Mouse (Mus musculus): Measurements from ENCODE around the gene Hmbs. TPM values are rescaled to one million over a fixed set of nuclear protein-coding genes. Genes with fewer than 3 reads are reported as not detected.

Gene Hmbs
- total RNA-seq, 2 experiments from 2014 or later = 21.9 to 22.1 TPM

- DNase-seq (ENCODE audit: low spot score in 2 of 2) = no peak
Measured at GRCm38 (mm10) chr9:44288076-44288958, 55.7 kb downstream of the Hmbs start, which contains the start of gene Abcg4. Abcg4 (minus strand) TSS chr9:44288615.

GRCm38 (mm10) chr9:44287401-44288075 is 56.5 kb downstream of the Hmbs start:
- DNase-seq (ENCODE audit: low spot score in 2 of 2) = no peak
- no peak for TF ChIP-seq CTCF (conservative IDR thresholded peaks at IDR 0.05)
- H3K27ac ChIP-seq = peak overlapping the region; percentile 89
- peak overlapping the region; percentile 90 for H3K4me3 ChIP-seq

More at GRCm38 (mm10) chr9:44288076-44288958, 55.7 kb downstream of the Hmbs start, which contains the start of gene Abcg4:
- peak within 1 kb of the TSS; percentile 90 for H3K4me3 ChIP-seq
- peak within 1 kb of the TSS; percentile 89 for H3K27ac ChIP-seq
- TF ChIP-seq CTCF (conservative IDR thresholded peaks at IDR 0.05) = no peak

- peak overlapping the region; percentile 90 for H3K4me3 ChIP-seq
- peak overlapping the region; percentile 89 for H3K27ac ChIP-seq
- DNase-seq (ENCODE audit: low spot score in 2 of 2) = no peak
- TF ChIP-seq CTCF (conservative IDR thresholded peaks at IDR 0.05) = no peak
Measured at GRCm38 (mm10) chr9:44287003-44287400, 57.0 kb downstream of the Hmbs start.

Small RNAs within 50 kb of the gene (microRNA-seq; reads per million reads assigned to microRNA genes)
- 0 to 0.18 reads per million in 2 experiments for gene Gm44335

Other genes with a start within 250 kb of the Hmbs start
- 1 to 10 TPM in 1 of 2 experiments, not detected in 1; 1.3 TPM for gene Mfrp, start 242.5 kb downstream of the Hmbs start, total RNA-seq (2021)
- gene C1qtnf5, start 237.0 kb downstream of the Hmbs start, total RNA-seq (2021) = 10 to 100 TPM; 12.3 to 14.4 TPM
- gene Gm49380, start 230.7 kb downstream of the Hmbs start, total RNA-seq (2021) = under 1 TPM; 0.27 to 0.38 TPM
- gene Rnf26, start 230.7 kb downstream of the Hmbs start, total RNA-seq (2021) = 10 to 100 TPM; 29.2 to 30.7 TPM
- gene Mcam, start 209.8 kb downstream of the Hmbs start, total RNA-seq (2021) = 10 to 100 TPM; 10.1 to 15.9 TPM
- gene Cbl, start 110.2 kb downstream of the Hmbs start, total RNA-seq (2021) = 10 to 100 TPM; 61.7 to 66.5 TPM
- gene Ccdc153, start 103.6 kb downstream of the Hmbs start, total RNA-seq (2021) = 1 to 10 TPM; 3.6 to 4.1 TPM
- gene Pdzd3, start 92.8 kb downstream of the Hmbs start, total RNA-seq (2021) = 1 to 10 TPM; 1.1 to 1.5 TPM
- 10 to 100 TPM; 11.6 to 13.9 TPM for gene Nlrx1, start 75.6 kb downstream of the Hmbs start, total RNA-seq (2021)
- gene Abcg4, start 55.6 kb downstream of the Hmbs start, total RNA-seq (2021) = 10 to 100 TPM; 67.9 to 71.4 TPM
- gene Hinfp, start 38.6 kb downstream of the Hmbs start, total RNA-seq (2021) = 10 to 100 TPM; 26.0 to 36.9 TPM
- 100 to 1,000 TPM; 186 to 206 TPM for gene C2cd2l, start 23.9 kb downstream of the Hmbs start, total RNA-seq (2021)
- 10 to 100 TPM; 14.5 to 15.3 TPM for gene Dpagt1, start 18.2 kb downstream of the Hmbs start, total RNA-seq (2021)
- 10 to 100 TPM; 42.5 to 44.2 TPM for gene H2afx, start 9.5 kb downstream of the Hmbs start, total RNA-seq (2021)
- gene Vps11, start 17.4 kb upstream of the Hmbs start, total RNA-seq (2021) = 10 to 100 TPM; 54.7 to 55.7 TPM
- gene Hyou1, start 35.3 kb upstream of the Hmbs start, total RNA-seq (2021) = 100 to 1,000 TPM; 113 to 127 TPM
- gene Slc37a4, start 52.6 kb upstream of the Hmbs start, total RNA-seq (2021) = 10 to 100 TPM; 29.5 to 30.2 TPM
- gene Rps25, start 62.9 kb upstream of the Hmbs start, total RNA-seq (2021) = 100 to 1,000 TPM; 710 to 726 TPM
- 10 to 100 TPM; 63.9 to 75.2 TPM for gene Trappc4, start 63.4 kb upstream of the Hmbs start, total RNA-seq (2021)
- 10 to 100 TPM; 21.5 to 25.7 TPM for gene Ccdc84, start 74.3 kb upstream of the Hmbs start, total RNA-seq (2021)
- gene Foxr1, start 96.9 kb upstream of the Hmbs start, total RNA-seq (2021) = not detected
- not detected for gene Upk2, start 110.7 kb upstream of the Hmbs start, total RNA-seq (2021)
- gene Bcl9l, start 138.6 kb upstream of the Hmbs start, total RNA-seq (2021) = 10 to 100 TPM; 68.4 to 76.9 TPM
- gene Cxcr5, start 217.6 kb upstream of the Hmbs start, total RNA-seq (2021) = not detected

Measured in layer of hippocampus, adult 2 months (tissue).